Mouse (Mus musculus): ENCODE data around the gene Dbndd1.
"Not testable (repeated sequence)": the region's sequence is repeated elsewhere in the genome, so short reads cannot be mapped to it uniquely, and the experiment has no call there.

Dbndd1 gene

GRCm38 (mm10) chr8:123514781-123515539, at the start of gene Dbndd1:
Gene Dbndd1, minus strand, starts transcription at chr8:123515463.
- no peak for DNase-seq (ENCODE audit: low spot score)

- DNase-seq (ENCODE audit: low spot score): not testable (repeated sequence)
These were observed 49.0 kb upstream of the Dbndd1 start for GRCm38 (mm10) chr8:123564221-123564620.

DNA sequence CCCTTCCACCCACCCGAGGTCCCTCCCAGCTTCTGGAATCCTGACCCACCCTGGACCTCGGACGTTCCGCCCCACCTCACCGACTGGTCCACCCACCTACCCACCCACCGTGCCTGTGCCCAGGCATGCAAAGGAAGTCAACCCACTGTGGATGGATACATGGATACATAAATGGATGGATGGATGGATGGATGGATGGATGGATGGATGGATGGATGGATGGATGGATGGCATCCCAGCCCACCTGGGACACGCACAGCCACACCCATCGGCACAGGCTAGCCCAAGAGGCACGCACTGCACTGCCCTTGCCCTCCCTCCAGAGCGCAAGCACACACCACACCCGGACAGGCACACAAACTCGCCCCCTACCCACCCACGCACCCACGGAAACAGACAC, 22.4 kb upstream of the Dbndd1 start:
- DNase-seq (ENCODE audit: low spot score): not testable (repeated sequence)

DNA sequence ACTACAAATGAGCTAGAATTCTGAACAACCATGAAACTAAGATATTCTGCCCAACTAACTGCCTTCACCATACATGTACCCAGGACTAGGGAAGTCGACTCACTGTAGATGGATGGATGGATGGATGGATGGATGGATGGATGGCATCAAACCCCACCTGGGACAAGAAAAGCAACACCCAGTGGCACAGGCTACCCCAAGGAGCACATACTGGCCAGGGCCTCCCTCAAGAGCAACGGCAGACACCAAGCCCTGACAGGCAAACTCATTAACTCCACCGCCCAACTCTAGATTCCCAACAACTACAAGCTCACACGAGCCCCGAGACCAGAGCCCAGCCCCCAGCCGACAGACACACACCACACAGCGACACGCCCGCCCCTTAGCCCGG, 21.7 kb upstream of the Dbndd1 start:
- no peak for DNase-seq (ENCODE audit: low spot score)

DNA sequence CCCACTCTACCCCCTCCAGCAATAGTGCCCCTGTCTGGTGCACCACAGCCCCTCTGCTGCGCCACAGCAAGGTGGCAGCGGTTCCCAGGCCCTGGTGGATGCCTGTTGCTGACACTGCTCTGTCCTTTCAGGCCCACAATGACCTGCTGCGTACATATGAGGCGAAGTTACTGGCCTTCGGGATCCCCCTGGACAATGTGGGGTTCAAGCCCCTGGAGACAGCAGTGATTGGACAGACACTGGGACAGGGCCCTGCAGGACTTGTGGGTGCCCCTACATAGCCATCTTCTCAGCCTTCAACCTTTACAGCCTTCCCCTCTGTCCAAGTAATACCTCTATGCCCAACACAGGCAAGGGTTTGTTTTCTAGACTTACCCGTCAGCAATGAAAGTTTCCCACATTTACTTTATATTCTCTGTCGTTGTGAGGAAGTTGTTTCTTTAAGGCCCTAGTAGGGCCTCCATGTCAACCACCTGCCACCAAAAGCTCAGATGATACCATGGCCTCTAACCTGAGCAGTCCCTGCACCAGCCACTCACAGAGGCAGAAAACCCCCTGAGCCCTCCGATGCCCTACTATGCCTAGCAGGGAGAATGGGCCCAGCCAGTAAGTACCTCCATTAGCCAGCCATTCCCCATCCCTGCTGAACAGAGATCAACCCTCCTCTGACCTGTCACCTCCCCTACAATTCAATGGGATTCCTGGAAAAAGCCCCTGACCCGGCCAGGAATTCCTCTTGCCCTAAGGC, 21.2 kb upstream of the Dbndd1 start:
- no peak for DNase-seq (ENCODE audit: low spot score)

DNA sequence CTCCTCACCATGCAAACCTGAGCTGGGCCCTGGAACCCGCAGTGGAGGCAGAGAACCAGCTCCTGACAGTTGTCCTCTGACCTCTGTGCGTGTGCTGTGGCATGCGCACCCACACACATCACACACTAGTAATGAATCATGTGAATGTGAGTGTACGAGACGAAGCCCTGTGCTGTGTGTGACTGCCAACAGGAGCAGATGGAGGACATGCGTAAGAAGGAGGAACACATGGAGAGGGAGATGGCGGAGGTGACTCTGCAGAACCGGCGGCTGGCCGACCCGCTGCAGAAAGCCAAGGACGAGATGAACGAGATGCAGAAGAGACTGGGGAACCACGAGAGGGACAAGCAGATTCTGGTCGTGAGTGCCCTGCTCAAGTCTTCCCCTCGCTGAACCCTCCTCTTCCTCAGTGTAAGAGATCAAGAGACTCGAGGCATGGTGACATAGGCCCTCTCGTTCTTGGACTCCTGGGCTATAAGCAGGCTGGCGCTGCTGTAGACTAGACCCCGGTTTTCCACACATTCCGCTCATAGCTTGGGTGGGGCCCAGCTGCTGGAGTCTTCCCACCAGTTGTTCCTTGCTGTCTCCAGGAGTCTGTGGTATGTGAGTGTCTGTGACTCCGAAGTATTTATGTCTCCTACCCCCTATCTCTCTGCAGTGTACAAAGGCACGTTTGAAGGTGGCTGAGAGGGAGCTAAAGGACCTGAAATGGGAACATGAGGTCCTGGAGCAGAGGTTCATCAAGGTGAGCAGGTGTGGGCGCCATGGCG, 12.6 kb upstream of the Dbndd1 start:
- no peak for DNase-seq (ENCODE audit: low spot score)

- not testable (repeated sequence) for DNase-seq (ENCODE audit: low spot score)
These were observed 4.8 kb upstream of the Dbndd1 start for GRCm38 (mm10) chr8:123520048-123520447.

- DNase-seq (ENCODE audit: low spot score): peak; percentile 69
These were observed 3.4 kb upstream of the Dbndd1 start, which contains the start of gene Gas8 for GRCm38 (mm10) chr8:123518667-123519066. Gene Gas8, plus strand, starts transcription at chr8:123518834.

DNA sequence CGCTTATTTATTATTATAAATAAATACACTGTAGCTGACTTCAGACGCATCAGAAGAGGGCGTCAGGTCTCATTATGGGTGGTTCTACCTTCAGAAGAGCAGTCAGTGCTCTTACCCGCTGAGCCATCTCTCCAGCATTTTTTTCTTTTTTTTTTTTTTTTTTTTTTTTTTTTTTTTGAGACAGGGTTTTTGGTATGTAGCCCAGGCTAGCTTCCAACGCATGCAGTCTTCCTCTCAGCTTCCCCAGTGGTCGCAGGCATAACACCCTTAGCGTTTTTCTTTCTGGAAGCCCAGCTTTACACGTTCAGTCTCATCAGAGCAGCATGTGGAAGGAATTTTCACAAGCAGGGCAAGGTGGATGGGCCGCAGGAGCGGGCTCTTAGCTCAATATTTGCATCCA, 2.9 kb upstream of the Dbndd1 start:
- no peak for DNase-seq (ENCODE audit: low spot score)

GRCm38 (mm10) chr8:123516596-123516995, 1.3 kb upstream of the Dbndd1 start:
- DNase-seq (ENCODE audit: low spot score): no peak

DNA sequence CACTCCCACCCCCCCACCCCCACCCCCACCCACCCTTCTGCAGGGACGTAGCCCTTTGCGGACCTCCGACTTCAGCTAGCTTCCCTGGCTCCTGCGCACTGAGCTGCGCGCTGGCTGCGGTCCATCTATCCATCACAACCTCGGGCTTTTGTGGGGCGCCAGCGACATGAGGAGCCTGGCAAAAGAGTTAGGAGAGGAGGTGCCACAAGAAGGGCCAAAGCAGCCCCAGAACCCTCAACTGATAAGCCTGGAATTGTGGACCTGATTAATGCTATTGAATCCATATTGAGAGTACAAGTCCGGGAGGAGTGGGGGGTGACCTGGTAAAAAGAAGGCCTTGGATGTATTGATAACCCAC, 256 bp upstream of the Dbndd1 start:
- DNase-seq (ENCODE audit: low spot score): no peak

GRCm38 (mm10) chr8:123514136-123514535, 1.1 kb downstream of the Dbndd1 start:
- DNase-seq (ENCODE audit: low spot score): no peak

DNA sequence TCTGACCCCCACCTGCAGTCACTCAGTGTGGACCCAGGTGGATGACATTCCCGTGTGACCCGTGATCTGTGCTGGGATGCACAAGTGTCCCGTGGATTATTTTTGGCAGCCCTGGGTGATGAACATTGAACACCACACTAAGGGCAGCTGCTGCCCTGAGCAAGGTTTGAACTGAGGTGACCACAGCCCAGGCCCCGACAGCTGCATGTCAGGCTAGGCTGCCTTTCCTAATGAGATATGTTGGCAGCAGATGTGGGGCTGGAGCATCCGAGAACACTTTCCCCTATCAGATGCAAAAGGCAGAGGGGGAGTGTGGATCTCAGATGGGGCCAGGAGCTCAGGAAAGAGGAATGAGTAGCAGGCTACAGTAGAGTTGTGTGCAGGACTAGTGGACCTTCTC, 4.4 kb downstream of the Dbndd1 start:
- DNase-seq (ENCODE audit: low spot score): no peak

DNA sequence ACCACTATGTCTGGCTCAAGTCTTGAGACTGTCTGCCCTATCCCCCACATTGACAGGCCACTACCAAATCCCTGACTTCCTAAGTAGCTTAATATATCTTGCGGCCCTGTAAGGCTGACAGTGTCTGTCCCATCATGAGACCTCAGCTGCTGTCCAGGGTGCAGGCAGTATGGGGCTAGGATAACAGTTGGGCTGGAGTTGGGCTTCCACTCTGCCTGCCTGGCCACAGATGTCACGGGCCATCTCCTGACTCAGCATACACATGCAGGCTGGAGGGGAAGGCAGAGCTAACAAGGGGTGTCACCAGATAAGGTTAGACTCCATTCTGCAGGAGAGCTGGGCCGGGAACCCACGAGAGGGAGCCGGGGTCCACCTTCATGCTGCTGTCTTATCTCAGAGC, 8.1 kb downstream of the Dbndd1 start:
- DNase-seq (ENCODE audit: low spot score): no peak

DNA sequence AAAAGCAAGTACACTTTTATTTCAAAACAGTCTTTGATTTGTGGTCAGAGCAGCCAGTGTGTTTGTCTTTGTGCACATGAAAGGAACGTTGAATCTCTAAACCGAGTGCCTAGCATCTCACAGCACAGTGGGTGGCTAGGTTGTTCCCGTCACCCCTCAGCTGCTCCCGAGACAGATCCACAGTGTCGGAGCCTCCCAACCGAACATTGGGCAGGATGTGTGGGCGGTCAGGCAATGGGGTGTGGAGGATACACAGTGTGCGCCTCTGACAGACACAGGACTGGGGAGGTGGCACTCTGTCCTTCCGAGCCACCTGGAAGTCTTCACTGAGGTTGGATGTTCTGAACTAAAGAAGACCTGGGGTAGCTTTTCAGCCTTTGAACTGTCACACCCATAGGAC, 9.6 kb downstream of the Dbndd1 start:
- DNase-seq (ENCODE audit: low spot score): no peak

DNA sequence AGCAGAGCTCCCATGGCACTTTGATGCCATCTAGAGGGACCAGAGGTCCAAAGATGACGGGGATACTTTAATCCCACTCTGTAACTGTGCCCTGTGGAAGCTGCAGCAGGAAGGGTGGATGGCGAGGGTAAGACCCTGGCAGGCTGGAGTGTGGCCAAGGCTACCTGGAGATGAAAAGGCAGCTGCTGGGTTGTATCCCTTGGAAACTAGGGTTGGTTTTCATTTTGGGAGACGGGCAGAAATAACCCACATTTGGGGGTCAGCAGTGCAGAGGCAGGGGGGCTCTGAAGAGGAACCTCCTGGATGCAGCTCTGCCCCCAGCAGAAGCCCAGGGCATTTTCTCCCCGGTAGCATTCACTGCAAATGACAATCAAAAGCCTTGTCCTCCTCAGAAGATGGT, 10.0 kb downstream of the Dbndd1 start:
- no peak for DNase-seq (ENCODE audit: low spot score)

DNA sequence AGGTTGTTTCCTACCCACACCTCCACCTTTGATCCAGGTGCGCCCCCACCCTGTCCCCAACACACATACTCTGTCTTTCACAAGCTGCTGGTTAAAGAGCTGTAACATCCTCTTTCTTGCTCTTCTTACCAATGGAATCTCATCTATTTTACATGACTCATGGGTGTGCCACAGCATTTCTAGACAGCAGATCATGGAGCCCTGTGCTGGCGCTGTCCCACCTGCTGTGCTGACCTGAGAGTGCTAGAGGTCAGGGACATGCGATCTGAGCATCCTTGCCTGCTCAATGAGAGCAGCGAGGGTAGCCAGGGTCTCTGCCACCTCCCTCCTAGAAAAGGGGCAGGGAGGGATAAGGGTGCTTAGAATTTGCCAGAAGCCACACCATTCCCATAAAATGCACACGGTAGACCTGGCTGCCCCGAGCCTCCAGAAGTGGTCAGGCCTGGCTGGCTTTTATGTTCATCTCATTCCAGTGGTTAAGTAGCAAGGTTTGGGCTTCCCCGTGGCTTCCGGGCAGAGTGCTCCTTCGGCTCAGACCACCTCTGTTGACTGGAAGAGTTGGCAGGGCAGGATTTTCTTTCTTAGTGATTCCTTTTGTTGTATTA, 10.6 kb downstream of the Dbndd1 start:
- DNase-seq (ENCODE audit: low spot score): no peak

DNA sequence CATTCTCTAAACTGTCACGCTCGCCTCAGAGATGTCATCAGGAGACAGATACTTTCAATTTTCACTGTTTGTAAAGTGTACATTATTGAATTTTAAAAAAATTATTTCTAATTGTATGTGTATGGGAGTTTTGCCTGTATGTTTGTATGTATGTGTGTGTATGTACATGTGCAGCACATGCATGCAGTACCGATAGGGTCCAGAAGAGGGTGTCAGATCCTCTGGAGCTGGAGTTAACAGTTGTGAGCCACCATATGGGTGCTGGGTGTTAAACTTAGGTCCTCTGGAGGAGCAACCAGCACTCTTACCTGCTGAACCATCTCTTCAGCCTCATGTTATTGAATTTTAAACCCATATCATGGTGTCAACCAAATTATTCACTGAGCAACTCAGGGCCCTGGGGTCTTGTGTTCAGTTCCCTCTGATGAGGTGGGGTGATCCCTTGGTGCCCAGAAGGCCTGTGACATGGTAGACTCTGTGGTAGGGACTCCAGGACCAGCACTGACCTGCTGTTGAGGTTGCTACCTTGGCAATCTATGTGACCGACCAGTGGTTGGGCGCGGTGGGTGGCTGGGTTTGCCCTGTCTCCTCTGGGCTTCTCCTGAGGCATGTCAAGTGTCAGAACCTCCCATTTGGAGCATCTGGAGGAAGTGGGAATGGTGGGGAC, 11.3 kb downstream of the Dbndd1 start:
- no peak for DNase-seq (ENCODE audit: low spot score)

DNA sequence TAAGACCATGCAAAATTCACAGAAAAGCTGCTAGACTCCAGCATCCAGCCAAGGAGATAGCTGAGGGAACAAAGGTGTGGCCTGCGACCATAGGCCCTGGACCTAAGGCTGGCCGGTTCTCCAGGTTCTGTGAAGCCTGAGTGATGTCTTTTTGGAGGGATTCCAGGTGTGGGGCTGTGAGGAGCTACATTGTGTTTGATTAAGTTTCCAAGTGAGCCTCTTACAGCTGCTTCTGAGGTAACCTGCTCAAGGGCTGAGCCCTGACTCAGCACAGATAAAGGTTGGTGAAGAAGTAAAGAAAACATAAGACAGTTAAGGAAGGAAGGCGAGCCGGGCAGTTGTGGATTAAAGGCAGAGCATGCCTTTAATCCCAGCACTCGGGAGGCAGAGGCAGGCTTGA, 13.1 kb downstream of the Dbndd1 start:
- DNase-seq (ENCODE audit: low spot score): no peak

- DNase-seq (ENCODE audit: low spot score): no peak
These were observed 15.7 kb downstream of the Dbndd1 start for GRCm38 (mm10) chr8:123499556-123499955.

- DNase-seq (ENCODE audit: low spot score): no peak
These were observed 16.3 kb downstream of the Dbndd1 start for GRCm38 (mm10) chr8:123498963-123499362.

- no peak for DNase-seq (ENCODE audit: low spot score)
These were observed 17.6 kb downstream of the Dbndd1 start for GRCm38 (mm10) chr8:123497699-123498098.

Measured in urinary bladder, postnatal 10 days (tissue).